Mouse (Mus musculus) heart, embryonic 15.5 days (tissue): Measurements from ENCODE around the gene Ccdc78. TPM values are rescaled to one million over a fixed set of nuclear protein-coding genes. Genes with fewer than 3 reads are reported as not detected.

Experiments
- ATAC-seq: fragments of 200-750 bp; cut with Nextera tagmentation; replicated peaks from 2 replicates; pipeline ENCODE4 v1.8.0; 2017; ENCODE audit warnings: low read depth, moderate TSS enrichment; ENCODE audit not compliant: insufficient number of reproducible peaks, insufficient read depth, low FRiP score
- H3K27ac ChIP-seq: fragments of 300-500 bp; sonication (generic); 2 replicates; pipeline ENCODE4 v1.5.1; 2015; ENCODE audit warnings: mild to moderate bottlenecking, inconsistent platforms
- H3K27me3 ChIP-seq: fragments of 300-500 bp; sonication (generic); 2 replicates; pipeline ENCODE4 v1.6.1; 2015; ENCODE audit warnings: inconsistent platforms
- H3K36me3 ChIP-seq: fragments of 300-500 bp; sonication (generic); 2 replicates; pipeline ENCODE4 v1.6.1; 2015; ENCODE audit warnings: mild to moderate bottlenecking, inconsistent platforms
- H3K4me1 ChIP-seq: fragments of 300-500 bp; sonication (generic); replicated peaks from 2 replicates; pipeline ENCODE4 v1.6.1; 2015; ENCODE audit warnings: inconsistent platforms
- H3K4me2 ChIP-seq: fragments of 300-500 bp; sonication (generic); 2 replicates; pipeline ENCODE4 v1.6.1; 2015; ENCODE audit warnings: inconsistent platforms, mild to moderate bottlenecking, moderate library complexity
- H3K4me3 ChIP-seq: fragments of 300-500 bp; sonication (generic); 2 replicates; pipeline ENCODE4 v1.5.1; 2015; ENCODE audit warnings: mild to moderate bottlenecking, inconsistent platforms
- H3K9ac ChIP-seq: fragments of 300-500 bp; sonication (generic); 2 replicates; pipeline ENCODE4 v1.6.1; 2015; ENCODE audit warnings: mild to moderate bottlenecking, inconsistent platforms
- H3K9me3 ChIP-seq: fragments of 300-500 bp; sonication (generic); replicated peaks from 2 replicates; pipeline ENCODE4 v1.6.1; 2016; ENCODE audit warnings: inconsistent platforms
- WGBS: fragments of 180-500 bp; shearing (Covaris S2); methylation state at CpG from one replicate; pipeline ENCODE4 v1.1.7; 2015; ENCODE audit warnings: mixed read lengths; 5-methylcytosine and 5-hydroxymethylcytosine counted together
- polyA plus RNA-seq: library from polyadenylated mRNA; unstranded; fragments of >200 nt; fragmentation: Nextera tagmentation; extraction: Ambion mirVana; gene quantifications from 2 replicates; pipeline ENCODE4 v1.2.1, GENCODE M21; 2015

The Ccdc78 gene
- polyA plus RNA-seq, 1 experiment from 2014 or later = 0.13 TPM

GRCm38 (mm10) chr17:25756378-25757242, 29.8 kb upstream of the Ccdc78 start:
- Histone ChIP-seq H3K4me3 (no peak overlapping the region), H3K9ac (no peak overlapping the region), H3K4me2 (no peak overlapping the region), H3K9me3 (no peaks in the 10 kb centered on the region), H3K27ac (0 out of 2 replicates have a peak overlapping the region, but pooled peaks have one; percentile 12), H3K27me3 (0 out of 2 replicates have a peak, but pooled peaks cover 5% of the 10 kb centered on the region), H3K36me3 (no peaks in the 10 kb centered on the region), H3K4me1 (peaks cover 4% of the 10 kb centered on the region)
- WGBS = 64% methylated on average over 9 of the region's 9 CpGs
- ATAC-seq = 0 out of 2 replicates have a peak, but pooled peaks have one; percentile 37

GRCm38 (mm10) chr17:25757691-25758090, 28.7 kb upstream of the Ccdc78 start:
- ATAC-seq = no peak
- H3K9ac ChIP-seq = no peak overlapping the region
- no peak overlapping the region for H3K4me2 ChIP-seq
- 46% methylated on average over 3 of the region's 3 CpGs for WGBS
- H3K4me3 ChIP-seq = no peak overlapping the region
- 0 out of 2 replicates have a peak, but pooled peaks cover 5% of the 10 kb centered on the region for H3K27me3 ChIP-seq
- H3K36me3 ChIP-seq = no peaks in the 10 kb centered on the region
- no peak overlapping the region for H3K27ac ChIP-seq
- no peaks in the 10 kb centered on the region for H3K9me3 ChIP-seq
- peaks cover 3% of the 10 kb centered on the region; the same call in 1 of the 2 replicates for H3K4me1 ChIP-seq

GRCm38 (mm10) chr17:25760148-25760547, 26.2 kb upstream of the Ccdc78 start:
- ATAC-seq = no peak
- Histone ChIP-seq H3K27ac (no peak overlapping the region), H3K4me3 (no peak overlapping the region), H3K4me1 (peaks cover 3% of the 10 kb centered on the region; the same call in 1 of the 2 replicates), H3K9me3 (no peaks in the 10 kb centered on the region), H3K4me2 (no peak overlapping the region), H3K27me3 (0 out of 2 replicates have a peak, but pooled peaks cover 5% of the 10 kb centered on the region), H3K36me3 (no peaks in the 10 kb centered on the region), H3K9ac (no peak overlapping the region)
- 65% methylated on average over 8 of the region's 8 CpGs for WGBS

- Histone ChIP-seq H3K9ac (no peak overlapping the region; the same call in 1 of the 2 replicates), H3K27ac (no peak overlapping the region), H3K36me3 (no peaks in the 10 kb centered on the region), H3K27me3 (0 out of 2 replicates have a peak, but pooled peaks cover 5% of the 10 kb centered on the region), H3K4me2 (no peak overlapping the region), H3K4me1 (peaks cover 3% of the 10 kb centered on the region; the same call in 1 of the 2 replicates), H3K9me3 (no peaks in the 10 kb centered on the region), H3K4me3 (no peak overlapping the region)
- no peak for ATAC-seq
- WGBS = 23% methylated on average over 4 of the region's 4 CpGs
Measured at GRCm38 (mm10) chr17:25761561-25761970, 24.8 kb upstream of the Ccdc78 start.

- H3K9ac ChIP-seq = no peak overlapping the region
- no peak for ATAC-seq
- no peak overlapping the region for H3K27ac ChIP-seq
- H3K9me3 ChIP-seq = no peaks in the 10 kb centered on the region
- no peak overlapping the region for H3K4me2 ChIP-seq
- H3K36me3 ChIP-seq = no peaks in the 10 kb centered on the region
- 29% methylated on average over 3 of the region's 3 CpGs for WGBS
- no peak overlapping the region for H3K4me3 ChIP-seq
- H3K27me3 ChIP-seq = 0 out of 2 replicates have a peak, but pooled peaks cover 6% of the 10 kb centered on the region
- no peaks in the 10 kb centered on the region for H3K4me1 ChIP-seq
Measured at GRCm38 (mm10) chr17:25762591-25762990, 23.8 kb upstream of the Ccdc78 start.

GRCm38 (mm10) chr17:25765886-25766285, 20.5 kb upstream of the Ccdc78 start:
- Histone ChIP-seq H3K36me3 (no peaks in the 10 kb centered on the region), H3K4me2 (no peak overlapping the region), H3K27ac (no peak overlapping the region), H3K4me1 (no peaks in the 10 kb centered on the region), H3K9me3 (no peaks in the 10 kb centered on the region), H3K27me3 (peaks cover 15% of the 10 kb centered on the region), H3K9ac (no peak overlapping the region), H3K4me3 (no peak overlapping the region)
- ATAC-seq = no peak
- 65% methylated on average over 5 of the region's 5 CpGs for WGBS

GRCm38 (mm10) chr17:25769331-25769730, 17.0 kb upstream of the Ccdc78 start:
- WGBS = 49% methylated on average over 9 of the region's 9 CpGs
- ATAC-seq = no peak
- no peaks in the 10 kb centered on the region for H3K36me3 ChIP-seq
- no peak overlapping the region for H3K9ac ChIP-seq
- H3K4me1 ChIP-seq = peaks cover 6% of the 10 kb centered on the region
- H3K27ac ChIP-seq = no peak overlapping the region
- no peaks in the 10 kb centered on the region for H3K9me3 ChIP-seq
- no peak overlapping the region for H3K4me3 ChIP-seq
- H3K4me2 ChIP-seq = no peak overlapping the region
- peaks cover 16% of the 10 kb centered on the region for H3K27me3 ChIP-seq

- Histone ChIP-seq H3K4me1 (peaks cover 15% of the 10 kb centered on the region), H3K27ac (peak within 1 kb of the TSS; percentile 61), H3K4me3 (peak within 1 kb of the TSS; percentile 91), H3K9me3 (no peaks in the 10 kb centered on the region), H3K36me3 (peaks cover 15% of the 10 kb centered on the region), H3K27me3 (peaks cover 11% of the 10 kb centered on the region), H3K9ac (peak within 1 kb of the TSS; percentile 95), H3K4me2 (peak within 1 kb of the TSS; percentile 82)
- under 1% methylated on average over 37 of the region's 37 CpGs for WGBS
- peak; percentile 83 for ATAC-seq
Measured at GRCm38 (mm10) chr17:25773549-25774120, 12.7 kb upstream of the Ccdc78 start, which contains the start of gene Narfl. TSS of gene Narfl (plus strand) at chr17:25773776.

- Histone ChIP-seq H3K9ac (no peak overlapping the region), H3K4me3 (no peak overlapping the region), H3K4me1 (peaks cover 15% of the 10 kb centered on the region), H3K9me3 (no peaks in the 10 kb centered on the region), H3K4me2 (no peak overlapping the region), H3K27ac (no peak overlapping the region), H3K36me3 (peaks cover 29% of the 10 kb centered on the region), H3K27me3 (0 out of 2 replicates have a peak, but pooled peaks cover 3% of the 10 kb centered on the region)
- WGBS = 77% methylated on average over 10 of the region's 10 CpGs
- ATAC-seq = no peak
Measured at GRCm38 (mm10) chr17:25775318-25776062, 10.9 kb upstream of the Ccdc78 start.

GRCm38 (mm10) chr17:25777948-25778347, 8.4 kb upstream of the Ccdc78 start:
- Histone ChIP-seq H3K4me3 (no peak overlapping the region), H3K9me3 (no peaks in the 10 kb centered on the region), H3K9ac (no peak overlapping the region), H3K4me1 (peaks cover 23% of the 10 kb centered on the region), H3K27ac (no peak overlapping the region), H3K36me3 (peaks cover 54% of the 10 kb centered on the region), H3K27me3 (no peaks in the 10 kb centered on the region), H3K4me2 (no peak overlapping the region)
- WGBS = 91% methylated on average over 5 of the region's 5 CpGs
- no peak for ATAC-seq

- ATAC-seq = no peak
- H3K4me2 ChIP-seq = no peak overlapping the region
- 80% methylated on average over 6 of the region's 6 CpGs for WGBS
- no peak overlapping the region for H3K4me3 ChIP-seq
- H3K36me3 ChIP-seq = peaks cover 54% of the 10 kb centered on the region
- no peak overlapping the region for H3K9ac ChIP-seq
- H3K4me1 ChIP-seq = peaks cover 33% of the 10 kb centered on the region
- no peaks in the 10 kb centered on the region for H3K9me3 ChIP-seq
- no peaks in the 10 kb centered on the region for H3K27me3 ChIP-seq
- H3K27ac ChIP-seq = no peak overlapping the region
Measured at GRCm38 (mm10) chr17:25781339-25781738, 5.0 kb upstream of the Ccdc78 start.
